Mouse (Mus musculus) midbrain, embryonic 11.5 days (tissue): ENCODE data around the gene Ssbp4. TPM values are rescaled to one million over a fixed set of nuclear protein-coding genes. Genes with fewer than 3 reads are reported as not detected.

Experiments used
- ATAC-seq: fragments of 200-750 bp; cut with Nextera tagmentation; 2 replicates; pipeline ENCODE4 v1.8.0; 2017; ENCODE audit warnings: moderate TSS enrichment, moderate library complexity; ENCODE audit not compliant: low FRiP score
- DNase-seq: peaks from one replicate; pipeline ENCODE4 v3.0.0; 2015; ENCODE audit warnings: low spot score; ENCODE audit errors: missing footprints
- H3K27ac ChIP-seq: fragments of 300-500 bp; sonication (generic); 2 replicates; pipeline ENCODE4 v1.5.1; 2014; ENCODE audit warnings: low read depth, low read length
- H3K27me3 ChIP-seq: fragments of 300-500 bp; sonication (generic); 2 replicates; pipeline ENCODE4 v1.6.1; 2014; ENCODE audit warnings: mild to moderate bottlenecking, low read length, moderate library complexity, mixed read lengths; ENCODE audit not compliant: control insufficient read depth, insufficient read depth
- H3K36me3 ChIP-seq: fragments of 300-500 bp; sonication (generic); 2 replicates; pipeline ENCODE4 v1.6.1; 2014; ENCODE audit warnings: mild to moderate bottlenecking, low read length, moderate library complexity, mixed read lengths; ENCODE audit not compliant: control insufficient read depth, insufficient read depth
- H3K4me1 ChIP-seq: fragments of 300-500 bp; sonication (generic); 2 replicates; pipeline ENCODE4 v1.6.1; 2014; ENCODE audit warnings: low read length; ENCODE audit not compliant: control insufficient read depth, insufficient read depth
- H3K4me2 ChIP-seq: fragments of 300-500 bp; sonication (generic); 2 replicates; pipeline ENCODE4 v1.6.1; 2014; ENCODE audit warnings: mild to moderate bottlenecking, moderate library complexity
- H3K4me3 ChIP-seq: fragments of 300-500 bp; sonication (generic); 2 replicates; pipeline ENCODE4 v1.5.1; 2014; ENCODE audit warnings: low read depth, low read length
- H3K9ac ChIP-seq: fragments of 300-500 bp; sonication (generic); 2 replicates; pipeline ENCODE4 v1.6.1; 2014; ENCODE audit warnings: low read length
- H3K9me3 ChIP-seq: fragments of 300-500 bp; sonication (generic); 2 replicates; pipeline ENCODE4 v1.6.1; 2016; ENCODE audit warnings: low read length; ENCODE audit not compliant: control insufficient read depth
- WGBS: fragments of 180-500 bp; shearing (Covaris S2); extraction: QIAGEN DNeasy Blood & Tissue Kit; methylation state at CpG from one replicate; pipeline ENCODE4 v1.1.7; 2014; 5-methylcytosine and 5-hydroxymethylcytosine counted together
- polyA plus RNA-seq: library from polyadenylated mRNA; unstranded; fragments of >200 nt; fragmentation: Nextera tagmentation; extraction: Ambion mirVana; gene quantifications from 2 replicates; pipeline ENCODE4 v1.2.1, GENCODE M21; 2014

Gene Ssbp4
- polyA plus RNA-seq, 1 experiment from 2014 or later: 96.9 TPM

DNA sequence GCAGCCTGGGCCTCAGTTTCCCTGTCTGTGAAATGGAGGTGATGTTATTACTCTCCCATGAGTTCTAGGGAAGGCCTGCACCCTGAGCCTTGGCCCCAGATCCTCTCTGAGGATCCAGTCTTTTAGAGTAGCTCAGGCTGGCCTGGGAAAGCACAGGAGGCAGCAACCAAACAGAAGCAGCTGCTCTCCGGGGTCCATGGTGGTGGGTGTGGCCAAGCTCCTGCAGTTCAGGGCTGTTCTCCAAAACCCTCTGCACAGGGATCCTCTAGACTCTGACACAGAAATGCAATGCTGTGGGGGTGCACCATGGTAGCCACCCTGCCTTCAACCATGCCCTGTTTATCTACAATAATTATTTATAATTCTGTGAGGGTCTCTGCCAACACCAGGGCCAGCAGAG, 5.1 kb upstream of the Ssbp4 start:
- H3K4me1 ChIP-seq: peaks cover 20% of the 10 kb centered on the region
- no peak overlapping the region for H3K9ac ChIP-seq
- H3K9me3 ChIP-seq: no peaks in the 10 kb centered on the region
- DNase-seq (no peak), ATAC-seq (no peak)
- H3K27ac ChIP-seq: no peak overlapping the region
- 32% methylated on average over 1 of the region's 1 CpGs for WGBS
- H3K27me3 ChIP-seq: no peaks in the 10 kb centered on the region; the same call in 1 of the 2 replicates
- no peak overlapping the region for H3K4me3 ChIP-seq
- H3K36me3 ChIP-seq: no peaks in the 10 kb centered on the region
- no peak overlapping the region for H3K4me2 ChIP-seq

DNA sequence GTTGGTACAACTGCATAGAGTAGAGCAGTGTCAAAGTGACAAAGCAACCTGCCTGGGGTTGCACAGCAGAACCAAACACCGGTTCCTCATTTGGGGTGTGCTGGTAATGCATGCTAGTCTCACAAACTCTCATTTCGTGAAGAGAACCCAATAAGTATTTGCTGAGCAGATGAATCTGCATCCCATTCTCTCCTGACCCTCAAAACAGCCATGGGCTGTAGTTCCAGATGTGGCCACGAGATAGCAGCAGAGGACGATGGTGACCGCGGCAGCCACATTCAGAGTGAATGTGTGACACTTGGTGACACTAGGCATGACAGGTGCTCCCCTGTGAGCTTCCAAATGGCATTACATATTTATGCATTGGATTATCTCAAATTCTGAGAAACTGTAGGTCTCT, 3.2 kb upstream of the Ssbp4 start:
- no peaks in the 10 kb centered on the region for H3K36me3 ChIP-seq
- H3K4me3 ChIP-seq: peak overlapping the region; percentile 42
- H3K9me3 ChIP-seq: no peaks in the 10 kb centered on the region
- no peak overlapping the region for H3K27ac ChIP-seq
- peak; percentile 99 for DNase-seq
- H3K4me2 ChIP-seq: peak overlapping the region; percentile 92
- ATAC-seq: no peak
- H3K4me1 ChIP-seq: peaks cover 37% of the 10 kb centered on the region
- WGBS: under 1% methylated on average over 6 of the region's 6 CpGs
- H3K9ac ChIP-seq: peak overlapping the region; percentile 64
- no peaks in the 10 kb centered on the region; the same call in 1 of the 2 replicates for H3K27me3 ChIP-seq

DNA sequence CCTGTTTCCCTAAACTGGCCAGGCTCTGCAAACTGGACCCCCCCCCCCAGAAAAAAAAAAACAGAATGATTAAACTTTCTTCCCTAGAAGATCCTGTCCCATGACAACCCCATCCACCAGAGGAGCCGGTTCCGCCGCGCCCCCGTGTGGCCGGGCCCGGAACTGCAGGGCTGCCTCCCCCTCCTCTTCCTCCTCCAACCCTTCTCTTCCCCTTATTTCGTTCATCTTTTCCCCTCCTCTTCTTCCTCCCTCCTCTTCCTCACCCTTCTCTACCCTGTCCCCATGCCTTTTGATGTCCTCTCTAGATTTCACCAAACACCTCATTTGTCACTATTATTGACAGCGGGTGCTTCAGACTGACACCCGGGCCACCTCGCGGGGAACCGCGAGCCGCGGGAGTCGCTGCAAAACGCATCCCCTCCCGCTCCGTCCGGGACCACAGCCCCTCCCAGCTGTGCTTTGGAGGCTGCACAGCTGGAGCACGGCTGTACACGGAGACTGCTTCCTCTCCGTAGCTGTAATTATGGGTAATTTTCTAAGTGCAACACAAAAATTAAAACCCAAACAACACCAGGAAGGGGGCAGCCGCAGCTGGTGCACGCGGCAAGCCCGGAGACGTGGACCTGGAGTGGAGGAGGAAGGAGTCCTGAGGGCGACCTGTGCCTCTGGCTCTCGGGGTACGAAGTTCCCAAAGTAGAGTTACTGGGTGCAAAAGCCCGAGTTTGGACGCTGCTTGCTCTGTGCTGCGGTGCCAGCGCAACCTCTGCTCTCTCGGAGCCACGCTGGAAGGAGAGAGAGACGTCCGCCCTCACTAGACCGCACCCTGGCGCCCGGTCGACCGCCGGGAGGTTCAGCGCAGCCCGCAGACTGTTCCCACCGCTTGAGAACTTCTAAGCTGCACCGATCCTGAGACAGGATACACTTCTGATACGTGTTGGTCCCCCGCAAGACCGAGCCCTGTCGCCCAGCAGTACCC, 2.4 kb upstream of the Ssbp4 start:
- peak overlapping the region; percentile 92 for H3K4me2 ChIP-seq
- DNase-seq: peak; percentile 100
- ATAC-seq: no peak
- under 1% methylated on average over 53 of the region's 54 CpGs for WGBS
- no peaks in the 10 kb centered on the region for H3K9me3 ChIP-seq
- peak overlapping the region; percentile 64 for H3K9ac ChIP-seq
- no peaks in the 10 kb centered on the region; the same call in 1 of the 2 replicates for H3K27me3 ChIP-seq
- peaks cover 40% of the 10 kb centered on the region for H3K4me1 ChIP-seq
- peak overlapping the region; percentile 93; the same call in 1 of the 2 replicates for H3K27ac ChIP-seq
- peak overlapping the region; percentile 42 for H3K4me3 ChIP-seq
- no peaks in the 10 kb centered on the region for H3K36me3 ChIP-seq

DNA sequence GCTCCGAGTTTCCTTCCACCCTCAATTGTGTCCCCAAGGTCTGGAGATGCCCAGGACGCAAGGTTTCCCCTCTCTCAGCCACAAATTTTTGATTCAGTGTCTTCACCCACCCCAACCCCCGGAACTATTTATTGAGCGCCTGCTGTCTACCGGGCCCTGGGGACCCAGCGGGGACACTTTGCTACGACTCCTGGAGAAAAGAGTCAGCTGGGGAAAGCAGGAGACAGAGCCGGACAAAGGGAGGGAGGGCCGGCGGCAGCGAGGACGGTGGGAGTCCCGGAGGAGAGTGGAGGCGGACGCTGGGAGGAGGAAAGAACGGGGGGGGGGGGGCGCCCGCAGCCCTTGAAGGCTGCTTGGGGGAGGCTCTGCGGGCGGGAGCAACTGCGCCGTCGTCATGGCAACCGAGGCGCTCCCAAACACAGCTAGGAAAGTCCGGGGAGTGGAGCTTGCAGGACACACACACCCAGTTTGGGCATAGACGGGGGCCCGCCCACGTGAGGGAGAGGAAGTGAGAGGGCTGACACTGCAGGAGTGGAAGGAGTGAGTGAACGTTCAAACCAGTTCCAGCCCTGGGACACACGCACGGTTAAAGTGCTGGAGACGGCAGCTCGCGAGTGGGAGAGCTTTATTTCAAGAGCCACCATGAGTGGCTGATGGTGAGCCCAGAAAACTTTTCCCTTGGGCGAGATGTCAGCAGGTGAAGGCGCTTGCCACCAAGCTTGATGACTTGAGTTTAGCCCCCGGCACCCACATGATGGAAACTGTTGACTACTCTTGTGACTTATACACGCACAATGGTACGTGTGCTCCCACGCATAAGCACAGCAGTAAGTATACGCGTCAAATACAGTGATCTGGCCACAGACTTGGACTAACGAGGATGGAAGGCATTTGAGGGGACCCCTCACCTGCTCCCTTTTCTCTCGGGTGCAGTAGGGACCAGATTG, 1.4 kb upstream of the Ssbp4 start:
- Histone ChIP-seq H3K36me3 (no peaks in the 10 kb centered on the region), H3K4me3 (peak overlapping the region; percentile 42), H3K4me1 (peaks cover 40% of the 10 kb centered on the region), H3K27me3 (no peaks in the 10 kb centered on the region; the same call in 1 of the 2 replicates), H3K4me2 (peak overlapping the region; percentile 92), H3K27ac (peak overlapping the region; percentile 93), H3K9ac (peak overlapping the region; percentile 70), H3K9me3 (no peaks in the 10 kb centered on the region)
- 1% methylated on average over 45 of the region's 45 CpGs for WGBS
- ATAC-seq (peak; percentile 60), DNase-seq (peak; percentile 98)

DNA sequence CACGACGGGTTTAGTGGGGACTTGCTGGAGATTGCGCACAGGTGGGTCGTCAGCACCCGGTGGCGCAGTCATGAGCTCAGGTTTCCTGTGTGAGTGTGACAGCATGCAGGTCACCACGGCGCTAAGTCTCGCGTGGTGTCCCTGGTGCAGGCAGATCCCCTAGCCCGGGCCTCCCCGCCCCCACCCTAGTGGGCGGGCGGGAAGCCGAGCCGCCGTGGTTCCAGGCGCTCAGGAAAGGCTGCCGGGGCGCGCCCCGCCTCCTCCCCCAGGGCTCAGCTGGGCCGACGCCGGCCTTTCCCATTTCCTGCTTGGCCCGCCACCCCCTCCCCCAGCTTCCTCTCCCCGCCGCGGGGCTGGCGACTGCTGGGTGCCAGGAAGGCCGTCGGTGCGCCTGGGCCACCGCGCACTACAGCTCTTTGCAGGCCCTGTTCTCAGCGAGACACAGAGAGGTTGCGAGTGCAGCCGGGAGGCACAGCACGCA, 736 bp upstream of the Ssbp4 start:
- peak overlapping the region; percentile 93 for H3K27ac ChIP-seq
- H3K4me1 ChIP-seq: peaks cover 40% of the 10 kb centered on the region
- 0% methylated on average over 24 of the region's 39 CpGs for WGBS
- H3K4me3 ChIP-seq: peak overlapping the region; percentile 42
- H3K36me3 ChIP-seq: no peaks in the 10 kb centered on the region
- peak overlapping the region; percentile 92 for H3K4me2 ChIP-seq
- DNase-seq (peak; percentile 98), ATAC-seq (peak; percentile 56)
- peak overlapping the region; percentile 70 for H3K9ac ChIP-seq
- H3K27me3 ChIP-seq: no peaks in the 10 kb centered on the region; the same call in 1 of the 2 replicates
- no peaks in the 10 kb centered on the region for H3K9me3 ChIP-seq

DNA sequence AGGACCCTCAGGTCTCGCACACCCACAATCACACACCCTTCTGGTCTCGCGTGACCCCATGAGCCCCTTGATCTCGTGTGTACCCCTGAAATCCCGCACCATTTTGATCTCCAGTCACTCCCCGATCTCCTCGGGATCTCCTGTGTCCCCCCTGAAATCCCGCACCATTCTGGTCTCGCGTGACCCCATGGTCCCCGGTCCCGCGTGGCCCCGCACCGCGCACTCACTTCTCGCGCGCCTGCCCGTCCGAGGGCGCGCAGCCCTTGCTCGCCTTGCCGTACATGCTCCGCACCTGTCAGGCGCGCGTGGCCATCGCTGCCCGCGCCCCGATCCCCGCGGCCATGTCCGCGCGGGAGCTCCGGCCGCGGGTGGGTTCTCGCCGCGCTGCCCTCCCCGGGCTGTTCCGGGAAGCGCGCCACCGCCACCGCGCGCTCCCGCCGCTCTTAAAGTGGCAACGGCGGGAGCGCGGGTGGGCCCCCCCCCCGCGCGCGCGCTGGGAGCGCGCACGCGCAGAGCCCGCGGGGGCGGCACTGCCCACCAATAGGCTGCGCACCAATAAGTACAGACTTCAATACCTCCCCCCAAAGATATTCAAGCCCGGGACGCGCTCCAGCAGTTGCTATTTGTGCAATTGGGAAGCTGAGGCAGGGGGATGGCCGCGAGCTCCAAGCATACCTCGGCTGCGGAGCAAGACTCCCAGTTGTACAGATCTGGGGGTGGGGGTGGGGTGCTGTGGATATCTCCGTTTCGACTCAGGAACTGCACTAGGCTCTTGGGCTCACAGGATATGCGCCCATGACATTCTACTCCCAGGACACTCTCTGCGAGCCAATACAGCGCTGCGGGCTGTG, 549 bp downstream of the Ssbp4 start:
- Histone ChIP-seq H3K9me3 (no peaks in the 10 kb centered on the region), H3K36me3 (no peaks in the 10 kb centered on the region), H3K27ac (peak overlapping the region; percentile 27), H3K4me3 (peak overlapping the region; percentile 79), H3K9ac (peak overlapping the region; percentile 88), H3K4me1 (peaks cover 43% of the 10 kb centered on the region), H3K27me3 (no peaks in the 10 kb centered on the region; the same call in 1 of the 2 replicates), H3K4me2 (peak overlapping the region; percentile 92)
- ATAC-seq (peak; percentile 10; the same call in 1 of the 2 replicates), DNase-seq (peak; percentile 96)
- 3% methylated on average over 83 of the region's 84 CpGs for WGBS

DNA sequence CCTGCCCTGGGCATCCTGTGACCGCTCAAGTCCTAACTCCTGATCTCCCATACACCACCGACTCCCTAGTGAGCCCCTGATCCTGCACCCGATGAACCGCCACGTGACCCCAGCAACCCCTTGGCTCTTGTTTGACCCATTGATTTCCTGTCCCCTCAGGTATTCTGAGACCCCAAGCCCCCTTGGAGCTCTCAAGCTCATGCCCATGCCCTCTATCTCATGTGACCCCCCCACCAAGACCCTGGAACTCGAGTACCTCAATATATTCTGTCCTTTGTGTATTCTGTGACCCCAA, 1.1 kb downstream of the Ssbp4 start:
- Histone ChIP-seq H3K9ac (peak overlapping the region; percentile 88), H3K4me2 (peak overlapping the region; percentile 92), H3K36me3 (no peaks in the 10 kb centered on the region), H3K27me3 (no peaks in the 10 kb centered on the region; the same call in 1 of the 2 replicates), H3K4me1 (peaks cover 43% of the 10 kb centered on the region), H3K4me3 (peak overlapping the region; percentile 79), H3K27ac (no peak overlapping the region), H3K9me3 (no peaks in the 10 kb centered on the region)
- no peak for ATAC-seq
- WGBS: 25% methylated on average over 6 of the region's 6 CpGs
- no peak for DNase-seq
